Mouse (Mus musculus) left cerebral cortex, postnatal 4 days (tissue): ENCODE measurements around the gene Nrbp1. TPM values are rescaled to one million over a fixed set of nuclear protein-coding genes. Genes with fewer than 3 reads are reported as not detected.

Source experiments
- total RNA-seq, 2 experiments: library from RNA; stranded (reverse); gene quantifications; 2 replicates each; pipeline ENCODE4 v1.2.3; 2021

The Nrbp1 gene
- total RNA-seq, 2 experiments from 2014 or later, result 91.8 to 94.3 TPM

Other genes starting within 250 kb of the Nrbp1 start
- gene Atraid, start 192.6 kb upstream of the Nrbp1 start, total RNA-seq, result 10 to 100 TPM; 59.2 to 66.2 TPM
- gene Slc5a6, start 191.9 kb upstream of the Nrbp1 start, total RNA-seq, result 10 to 100 TPM; 17.6 to 23.5 TPM
- 10 to 100 TPM; 34.1 to 37.6 TPM for gene Cad, start 186.1 kb upstream of the Nrbp1 start, total RNA-seq
- not detected for gene Dnajc5g, start 134.6 kb upstream of the Nrbp1 start, total RNA-seq
- 10 to 100 TPM; 11.9 to 14.1 TPM for gene Slc30a3, start 132.6 kb upstream of the Nrbp1 start, total RNA-seq
- gene Trim54, start 124.2 kb upstream of the Nrbp1 start, total RNA-seq, result not detected
- gene Ucn, start 102.0 kb upstream of the Nrbp1 start, total RNA-seq, result not detected
- gene Mpv17, start 86.6 kb upstream of the Nrbp1 start, total RNA-seq, result 10 to 100 TPM; 25.1 to 31.4 TPM
- gene Gm29609, start 61.0 kb upstream of the Nrbp1 start, total RNA-seq, result 1 to 10 TPM; 2.7 to 4.4 TPM
- 10 to 100 TPM; 68.9 to 74.0 TPM for gene Gtf3c2, start 60.7 kb upstream of the Nrbp1 start, total RNA-seq
- 10 to 100 TPM; 66.7 to 72.1 TPM for gene Snx17, start 47.6 kb upstream of the Nrbp1 start, total RNA-seq
- gene Eif2b4, start 47.4 kb upstream of the Nrbp1 start, total RNA-seq, result 10 to 100 TPM; 45.8 to 48.3 TPM
- 10 to 100 TPM; 27.6 to 30.1 TPM for gene Zfp513, start 38.6 kb upstream of the Nrbp1 start, total RNA-seq
- gene Ppm1g, start 20.2 kb upstream of the Nrbp1 start, total RNA-seq, result 100 to 1,000 TPM; 144 to 146 TPM
- not detected for gene Gm9970, start 368 bp downstream of the Nrbp1 start, total RNA-seq
- 1 to 10 TPM; 2.2 to 3.1 TPM for gene Krtcap3, start 10.8 kb downstream of the Nrbp1 start, total RNA-seq
- 10 to 100 TPM; 65.9 to 69.3 TPM for gene Ift172, start 50.3 kb downstream of the Nrbp1 start, total RNA-seq
- 100 to 1,000 TPM; 170 to 172 TPM for gene Fndc4, start 55.2 kb downstream of the Nrbp1 start, total RNA-seq
- under 1 TPM in 1 of 2 experiments, not detected in 1; 0.52 TPM for gene Gckr, start 56.6 kb downstream of the Nrbp1 start, total RNA-seq
- gene Zfp512, start 211.6 kb downstream of the Nrbp1 start, total RNA-seq, result 10 to 100 TPM; 92.5 to 93.8 TPM
- gene 4930548H24Rik, start 244.9 kb downstream of the Nrbp1 start, total RNA-seq, result under 1 TPM; 0.54 TPM